Mouse (Mus musculus) cerebellum, postnatal 25 days (tissue): ENCODE measurements around the gene Apoc1.

Experiments
- DNase-seq, 2 experiments: peaks; one replicate each; pipeline ENCODE4 v3.0.0; 2021; ENCODE audit warnings: mixed read lengths in 2 of 2

Gene Apoc1

DNA sequence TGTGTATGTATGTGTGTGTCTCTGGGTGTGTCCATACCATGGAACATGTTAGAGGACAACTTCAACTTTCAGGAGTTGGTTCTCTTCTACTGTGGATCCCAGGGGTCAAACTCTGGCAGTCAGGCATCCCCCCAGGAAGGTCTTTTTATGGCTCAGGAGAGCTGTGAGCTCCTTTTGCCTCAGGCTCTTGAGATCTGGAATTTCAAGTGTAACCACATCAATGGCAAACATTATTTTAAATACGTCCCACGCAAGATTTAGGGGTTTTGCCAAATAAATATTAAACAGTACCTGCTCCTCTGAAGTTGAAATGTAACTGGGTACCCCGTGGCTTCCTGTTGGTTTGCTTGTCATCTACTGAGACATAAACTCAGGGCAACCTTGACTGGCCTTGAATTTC is 9.5 kb downstream of the Apoc1 start:
- no peak for DNase-seq

GRCm38 (mm10) chr7:19681202-19681694 is 11.2 kb downstream of the Apoc1 start, which contains the start of the genes Gm44805 and Apoc4:
Gm44805 (minus strand) TSS chr7:19681423.
Apoc4 (minus strand) TSS chr7:19681479.
- no peak for DNase-seq

DNA sequence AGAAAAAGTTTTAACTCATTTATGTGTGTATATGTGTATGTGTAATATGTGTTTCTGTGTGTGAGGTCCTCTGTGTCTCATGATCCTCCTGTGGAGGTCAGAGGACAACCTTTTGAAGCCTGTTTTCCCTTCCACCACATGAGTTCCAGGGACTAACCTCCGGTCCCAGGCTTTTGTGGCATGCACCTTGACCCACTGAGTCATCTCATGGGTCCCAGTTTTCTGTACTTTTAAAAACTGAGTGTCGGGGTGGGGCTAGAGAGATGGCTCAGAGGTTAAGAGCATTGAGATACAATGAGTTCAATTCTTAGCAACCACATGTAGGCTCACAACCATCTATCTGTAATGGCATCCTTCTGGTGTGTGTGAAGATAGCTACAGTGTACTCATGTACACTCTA is 11.8 kb downstream of the Apoc1 start:
- DNase-seq, result no peak

DNA sequence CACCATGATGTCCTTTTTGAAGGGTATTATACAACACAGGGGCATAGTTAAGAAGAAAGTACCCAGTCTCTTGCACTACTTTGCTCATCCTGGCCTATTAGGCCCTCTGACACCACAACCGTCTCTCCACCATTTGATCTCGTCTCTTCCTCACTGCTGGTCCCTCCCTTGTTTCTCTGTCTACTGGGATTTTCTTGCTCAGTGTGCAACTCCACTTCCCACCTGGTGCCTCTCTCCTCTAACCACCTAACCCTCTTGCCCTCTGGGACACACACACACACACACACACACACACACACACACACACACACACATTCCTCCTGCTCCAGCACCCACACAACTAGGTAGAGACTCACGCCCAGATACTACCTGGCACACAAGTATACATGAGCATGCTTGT is 13.6 kb downstream of the Apoc1 start:
- DNase-seq, result no peak

- no peak for DNase-seq
These were observed 14.6 kb downstream of the Apoc1 start, which contains the start of gene Apoc2 for GRCm38 (mm10) chr7:19677872-19678271. Apoc2 (minus strand) TSS chr7:19677941.

- no peak for DNase-seq
These were observed 15.8 kb downstream of the Apoc1 start for GRCm38 (mm10) chr7:19676662-19677061.

DNA sequence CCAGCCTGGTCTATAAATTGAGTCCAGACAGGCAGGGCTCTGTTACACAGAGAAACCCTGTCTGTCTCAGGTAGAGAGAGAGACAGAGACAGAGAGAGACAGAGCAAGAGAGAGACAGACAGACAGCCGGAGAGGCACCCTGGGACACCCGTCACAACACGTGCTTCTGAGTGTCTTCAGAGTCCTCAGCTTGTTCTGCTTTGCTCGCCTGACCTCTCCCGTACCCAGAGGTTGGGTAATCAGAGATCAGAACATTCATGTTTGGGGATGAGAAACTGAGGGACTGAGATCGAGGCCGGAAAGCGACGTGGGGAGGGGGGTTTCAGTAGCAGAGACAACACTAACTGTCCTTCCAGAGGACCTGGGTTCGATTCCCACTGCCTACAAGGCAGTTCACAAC is 16.6 kb downstream of the Apoc1 start:
- no peak for DNase-seq

DNA sequence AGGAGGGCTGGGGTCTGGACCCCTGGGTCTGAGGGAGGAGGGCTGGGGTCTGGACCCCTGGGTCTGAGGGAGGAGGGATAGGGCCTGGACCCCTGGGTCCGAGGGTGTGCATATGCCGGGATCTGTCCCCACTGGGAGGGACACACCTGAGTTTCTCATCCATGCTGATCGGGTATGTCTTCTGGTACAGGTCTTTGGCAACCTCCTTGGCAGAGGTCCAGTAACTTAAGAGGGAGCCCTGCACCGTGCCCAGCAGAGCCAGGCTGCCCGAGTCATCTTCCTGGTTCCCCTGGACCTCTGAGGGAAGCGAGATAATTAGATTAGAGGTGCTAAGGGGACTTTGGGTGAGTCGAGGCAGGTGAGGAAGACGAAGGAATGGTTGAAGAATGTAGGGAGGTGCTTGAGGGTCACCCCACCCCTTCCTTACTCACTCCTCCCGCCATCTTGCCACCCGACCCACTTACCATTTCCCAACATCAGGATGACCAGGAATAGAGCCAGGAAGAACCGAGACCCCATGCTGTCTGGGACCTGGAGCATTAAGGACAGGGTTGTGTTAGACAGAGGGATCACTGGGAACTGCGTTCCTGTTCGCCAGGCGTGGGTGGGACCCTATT is 19.3 kb downstream of the Apoc1 start:
- peak in 1 of 2 experiments; percentile 8 for DNase-seq

GRCm38 (mm10) chr7:19671511-19671910 is 20.9 kb downstream of the Apoc1 start:
- DNase-seq, result no peak

DNA sequence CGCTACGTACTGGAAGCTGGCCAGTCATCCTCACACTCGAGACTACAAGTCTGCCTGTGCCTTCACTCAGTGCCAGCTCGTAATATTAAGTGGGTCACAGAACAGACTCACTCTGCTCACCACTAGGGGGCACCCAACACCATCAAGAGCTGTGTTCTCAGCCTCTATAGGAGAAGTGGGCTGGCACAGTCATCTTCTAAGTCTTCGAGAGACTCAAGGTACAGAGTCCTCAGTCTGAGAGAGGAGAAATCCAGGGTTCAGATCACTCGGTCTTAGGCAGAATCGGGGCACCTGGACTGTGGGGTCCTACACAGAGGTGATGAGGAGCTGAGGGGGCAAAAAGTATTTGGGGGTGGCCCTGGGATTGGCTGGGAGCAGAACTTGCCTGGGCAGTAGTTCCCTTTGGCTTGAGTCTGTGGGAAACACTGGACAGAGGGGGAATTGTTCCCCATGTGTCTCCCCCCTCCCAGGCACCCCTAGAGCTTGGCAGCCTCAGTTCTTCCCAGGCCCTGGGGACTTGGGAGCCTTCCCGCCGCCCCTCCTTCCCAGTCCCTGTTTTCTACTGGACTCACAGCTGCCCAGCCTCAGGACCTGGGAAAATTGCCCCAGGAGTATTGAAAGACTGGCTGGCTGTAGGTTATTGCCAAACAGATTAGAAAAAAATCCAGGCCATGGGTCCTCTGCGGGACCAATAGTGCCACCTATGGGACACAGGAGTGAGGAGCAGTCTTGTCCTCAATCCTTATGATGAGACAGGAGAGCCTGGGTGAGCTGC is 23.3 kb downstream of the Apoc1 start:
- peak; percentile 89 to 96 for DNase-seq

DNA sequence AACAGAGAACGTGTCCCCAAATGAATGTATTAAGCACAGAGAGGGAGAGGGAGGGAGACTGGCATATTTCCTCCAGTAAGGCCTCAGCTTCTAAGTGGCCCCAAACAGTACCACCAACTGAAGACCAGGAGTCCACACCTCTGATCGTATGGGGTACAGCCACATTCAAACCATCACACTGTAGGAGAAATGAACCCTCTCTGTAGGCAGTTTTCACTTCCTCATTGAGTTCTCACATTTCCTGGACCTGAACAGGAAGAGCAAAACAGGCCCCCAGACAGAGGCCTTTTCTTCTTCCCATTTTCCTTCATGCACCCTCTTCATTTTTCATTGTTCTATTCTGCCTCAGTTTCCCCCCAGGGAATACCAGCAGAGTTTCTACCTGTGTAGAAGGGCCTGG is 25.0 kb downstream of the Apoc1 start:
- DNase-seq, result no peak

GRCm38 (mm10) chr7:19666750-19667149 is 25.7 kb downstream of the Apoc1 start:
- DNase-seq, result no peak

- DNase-seq, result peak; percentile 98 to 99
These were observed 27.3 kb downstream of the Apoc1 start, which contains the start of gene Clptm1 for GRCm38 (mm10) chr7:19664955-19665841. Clptm1 (minus strand) TSS chr7:19665033.

GRCm38 (mm10) chr7:19664455-19664954 is 28.0 kb downstream of the Apoc1 start:
- DNase-seq, result no peak

DNA sequence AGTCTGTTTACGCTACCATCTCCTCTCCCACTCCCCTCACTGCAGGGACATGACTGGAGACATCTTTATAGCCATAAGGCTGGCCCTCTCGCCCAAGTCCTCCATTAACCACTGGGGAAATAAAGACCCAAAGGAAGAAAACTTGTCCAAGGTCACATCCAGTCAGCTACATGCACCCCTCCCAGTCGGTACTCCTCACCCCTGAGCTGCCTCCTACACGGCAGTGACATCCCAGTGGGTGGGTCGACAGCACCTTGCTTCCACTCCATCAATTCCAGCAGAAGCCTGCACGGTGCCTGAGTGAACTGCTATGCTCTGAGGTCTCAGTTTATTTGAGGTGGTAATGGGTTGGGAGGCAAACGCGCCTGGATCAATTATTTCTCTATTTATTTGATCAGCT is 28.5 kb downstream of the Apoc1 start:
- peak in 1 of 2 experiments; percentile 21 for DNase-seq

DNA sequence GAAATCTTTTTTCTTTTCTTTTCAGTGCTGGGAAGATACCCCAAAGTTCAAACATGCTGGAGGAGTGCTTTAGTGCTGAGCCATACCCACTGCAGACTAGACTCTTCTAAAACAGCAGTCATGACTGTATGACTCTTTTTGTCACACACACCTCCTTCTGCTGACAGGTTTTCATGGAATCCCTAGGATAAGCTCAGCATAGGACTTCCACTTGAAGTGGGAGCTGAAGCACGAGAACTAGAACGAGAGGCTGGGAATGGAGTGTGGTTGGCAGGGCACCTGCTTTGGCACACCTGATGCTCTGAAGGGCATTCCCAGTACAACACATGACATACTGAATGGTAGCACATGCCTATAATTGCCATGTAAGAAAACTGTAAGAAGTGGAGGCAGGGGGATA is 39.8 kb downstream of the Apoc1 start:
- DNase-seq, result no peak

DNA sequence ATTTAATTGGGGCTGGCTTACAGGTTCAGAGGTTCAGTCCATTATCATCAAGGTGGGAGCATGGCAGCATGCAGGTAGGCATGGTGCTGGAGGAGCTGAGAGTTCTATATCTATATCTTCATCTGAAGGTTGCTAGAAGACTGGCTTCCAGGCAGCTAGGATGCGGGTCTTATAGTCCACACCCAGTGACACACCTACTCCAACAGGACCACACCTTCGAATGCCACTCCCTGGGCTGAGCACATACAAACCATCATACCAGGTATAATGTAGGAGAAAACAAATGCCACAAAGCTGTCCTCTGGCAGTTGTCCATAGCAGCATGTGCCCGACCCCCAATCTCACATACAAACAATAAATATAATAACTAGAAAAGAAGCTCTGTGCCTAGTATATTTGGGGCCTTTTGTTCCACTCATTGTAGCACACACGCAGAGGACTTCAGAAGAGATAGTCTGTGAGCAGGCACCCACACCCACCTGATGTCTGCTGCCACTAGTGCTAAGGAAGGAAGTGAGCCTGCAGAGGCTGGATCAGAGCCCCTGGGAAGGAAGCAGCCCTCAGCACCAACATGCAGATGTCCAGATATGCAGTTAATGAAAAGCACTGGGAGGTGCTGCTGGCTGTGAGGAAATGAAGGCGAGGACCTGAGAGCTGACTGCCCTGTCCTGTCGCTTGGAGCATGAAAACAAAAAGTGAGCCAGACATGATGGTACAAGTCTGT is 41.2 kb downstream of the Apoc1 start:
- no peak for DNase-seq

- DNase-seq, result no peak
These were observed 51.2 kb downstream of the Apoc1 start for GRCm38 (mm10) chr7:19641223-19641622.
